Mouse (Mus musculus) hindbrain, embryonic 15.5 days (tissue): ENCODE results near the gene Sap30bp. TPM values are rescaled to one million over a fixed set of nuclear protein-coding genes. Genes with fewer than 3 reads are reported as not detected.
A peak's percentile ranks its signal among the peaks of the same experiment; 100 is the strongest.

Source experiments
- ATAC-seq: fragments of 200-750 bp; cut with Nextera tagmentation; 2 replicates; pipeline ENCODE4 v1.8.0; 2017; ENCODE audit warnings: low read depth, moderate number of reproducible peaks, moderate TSS enrichment; ENCODE audit not compliant: low FRiP score
- H3K27ac ChIP-seq: fragments of 300-500 bp; sonication (generic); replicated peaks from 2 replicates; pipeline ENCODE4 v1.5.1; 2015; ENCODE audit warnings: mild to moderate bottlenecking, inconsistent platforms
- H3K27me3 ChIP-seq: fragments of 300-500 bp; sonication (generic); 2 replicates; pipeline ENCODE4 v1.6.1; 2015; ENCODE audit warnings: control low read depth, inconsistent platforms
- H3K36me3 ChIP-seq: fragments of 300-500 bp; sonication (generic); 2 replicates; pipeline ENCODE4 v1.6.1; 2015; ENCODE audit warnings: control low read depth, inconsistent platforms
- H3K4me1 ChIP-seq: fragments of 300-500 bp; sonication (generic); replicated peaks from 2 replicates; pipeline ENCODE4 v1.6.1; 2015; ENCODE audit warnings: control low read depth, inconsistent platforms
- H3K4me2 ChIP-seq: fragments of 300-500 bp; sonication (generic); 2 replicates; pipeline ENCODE4 v1.6.1; 2015; ENCODE audit warnings: moderate library complexity, mild to moderate bottlenecking, inconsistent platforms
- H3K4me3 ChIP-seq: fragments of 300-500 bp; sonication (generic); 2 replicates; pipeline ENCODE4 v1.5.1; 2015; ENCODE audit warnings: mild to moderate bottlenecking, inconsistent platforms
- H3K9ac ChIP-seq: fragments of 300-500 bp; sonication (generic); 2 replicates; pipeline ENCODE4 v1.6.1; 2015; ENCODE audit warnings: inconsistent platforms
- H3K9me3 ChIP-seq: fragments of 300-500 bp; sonication (generic); 2 replicates; pipeline ENCODE4 v1.6.1; 2016; ENCODE audit warnings: control low read depth, inconsistent platforms
- WGBS: fragments of 180-500 bp; shearing (Covaris S2); methylation state at CpG from one replicate; pipeline ENCODE4 v1.1.7; 2015; 5-methylcytosine and 5-hydroxymethylcytosine counted together
- polyA plus RNA-seq: library from polyadenylated mRNA; unstranded; fragments of >200 nt; fragmentation: Nextera tagmentation; extraction: Ambion mirVana; gene quantifications from 2 replicates; pipeline ENCODE4 v1.2.1, GENCODE M21; 2015

Gene Sap30bp
- polyA plus RNA-seq, 1 experiment from 2014 or later, result 42.9 TPM

DNA sequence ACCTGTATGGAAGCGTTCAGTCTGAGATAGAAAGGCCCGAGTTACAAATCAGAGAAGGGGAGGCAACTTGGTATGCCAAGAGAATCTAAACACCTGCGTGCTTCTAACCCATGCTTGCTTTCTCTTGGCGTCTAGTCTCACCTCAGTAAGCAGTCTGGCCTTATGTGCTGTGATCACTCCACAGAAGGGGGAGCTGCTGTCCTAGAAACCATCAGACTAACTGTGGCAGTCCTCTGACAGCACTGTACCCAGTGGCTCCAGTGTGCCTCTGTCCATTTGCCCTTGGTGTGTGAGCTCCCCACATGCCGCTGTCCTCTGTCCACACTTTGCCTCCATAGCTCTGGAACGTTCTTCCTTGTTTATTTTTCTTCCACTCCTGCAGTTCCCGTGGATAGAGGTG is 8.9 kb downstream of the Sap30bp start:
- Histone ChIP-seq H3K4me3 (no peak overlapping the region), H3K27ac (no peak overlapping the region), H3K9ac (no peak overlapping the region), H3K4me2 (no peak overlapping the region), H3K9me3 (no peaks in the 10 kb centered on the region), H3K27me3 (no peaks in the 10 kb centered on the region), H3K4me1 (no peaks in the 10 kb centered on the region), H3K36me3 (peaks cover 43% of the 10 kb centered on the region)
- no peak for ATAC-seq
- WGBS, result 83% methylated on average over 7 of the region's 7 CpGs

DNA sequence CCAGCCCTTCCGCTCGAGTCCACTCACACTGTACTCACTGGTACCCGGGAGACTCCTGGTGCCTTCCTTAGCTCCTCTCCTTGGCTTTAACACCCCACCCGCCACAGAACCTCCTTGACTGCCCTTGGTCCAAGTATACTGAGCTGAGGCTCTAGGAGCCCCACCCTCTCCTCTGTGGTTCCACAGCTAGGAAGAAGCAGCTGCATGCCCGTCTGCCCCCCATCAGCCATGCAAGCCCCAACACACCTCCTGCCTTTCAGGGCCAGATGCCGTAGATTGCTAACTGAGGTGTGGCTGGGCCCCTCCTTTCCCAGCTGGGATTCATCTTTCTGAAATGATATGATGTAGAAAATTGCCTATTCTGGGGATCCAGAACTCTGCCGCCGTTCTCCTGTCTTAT is 12.2 kb downstream of the Sap30bp start:
- H3K9me3 ChIP-seq, result no peaks in the 10 kb centered on the region
- no peak overlapping the region for H3K4me2 ChIP-seq
- no peaks in the 10 kb centered on the region for H3K27me3 ChIP-seq
- peaks cover 30% of the 10 kb centered on the region for H3K36me3 ChIP-seq
- H3K27ac ChIP-seq, result no peak overlapping the region
- no peak overlapping the region for H3K4me3 ChIP-seq
- 87% methylated on average over 8 of the region's 8 CpGs for WGBS
- H3K9ac ChIP-seq, result no peak overlapping the region
- peaks cover 7% of the 10 kb centered on the region; the same call in 1 of the 2 replicates for H3K4me1 ChIP-seq
- no peak for ATAC-seq

DNA sequence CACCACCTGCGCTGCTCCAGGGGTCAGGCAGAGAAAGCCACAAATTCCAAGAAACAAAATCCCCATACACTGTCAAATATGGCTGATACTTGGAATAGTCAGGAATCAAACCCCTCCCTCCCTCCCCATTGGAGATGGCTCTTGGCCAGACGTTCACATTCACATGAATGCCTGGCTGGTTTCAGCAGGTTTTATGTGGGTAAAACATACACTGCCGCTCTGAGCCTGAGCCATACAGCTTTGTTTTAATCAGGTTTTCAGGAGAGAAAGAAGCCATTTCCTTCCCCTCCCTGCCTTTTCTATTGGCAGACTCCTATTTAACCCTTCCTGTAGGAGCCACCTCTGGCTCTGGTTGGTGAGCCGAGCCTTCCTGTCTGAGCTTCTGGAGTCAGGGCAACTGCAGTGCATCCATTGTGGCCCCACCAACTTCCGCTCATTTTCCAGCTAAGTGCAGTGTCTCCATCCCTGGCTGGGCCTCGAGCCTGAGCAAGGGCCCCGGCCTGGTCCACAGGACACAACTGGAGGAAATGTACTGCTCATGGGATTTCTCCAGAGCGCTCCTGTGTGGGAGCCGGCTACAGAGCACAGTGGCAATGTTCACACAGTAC is 13.2 kb downstream of the Sap30bp start:
- Histone ChIP-seq H3K27ac (peak overlapping the region; percentile 58), H3K9me3 (no peaks in the 10 kb centered on the region), H3K4me2 (no peak overlapping the region), H3K9ac (no peak overlapping the region), H3K4me3 (no peak overlapping the region), H3K27me3 (no peaks in the 10 kb centered on the region), H3K36me3 (peaks cover 25% of the 10 kb centered on the region), H3K4me1 (peaks cover 7% of the 10 kb centered on the region; the same call in 1 of the 2 replicates)
- ATAC-seq, result no peak
- WGBS, result 81% methylated on average over 9 of the region's 9 CpGs

DNA sequence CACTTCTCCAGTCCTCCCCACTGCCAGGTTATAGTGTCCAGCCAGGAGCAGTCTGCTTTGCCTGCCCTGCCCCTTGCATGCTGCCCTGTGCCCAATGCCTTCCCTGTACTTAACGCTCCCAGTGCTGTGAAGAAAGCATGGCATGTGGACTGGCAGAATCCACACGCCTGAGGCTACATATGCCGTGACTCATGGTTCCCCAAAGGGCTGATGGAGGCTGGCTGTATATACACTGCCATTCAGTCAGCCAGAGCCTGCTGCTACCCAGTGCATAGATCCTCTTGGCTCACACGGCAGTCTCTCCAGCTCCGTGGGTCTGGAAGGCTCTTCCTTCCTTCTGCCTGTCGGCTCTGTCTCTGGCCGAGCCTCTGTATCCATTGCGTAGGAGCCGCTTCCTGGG is 15.2 kb downstream of the Sap30bp start:
- Histone ChIP-seq H3K9ac (no peak overlapping the region), H3K27ac (no peak overlapping the region), H3K27me3 (no peaks in the 10 kb centered on the region), H3K36me3 (peaks cover 24% of the 10 kb centered on the region), H3K9me3 (no peaks in the 10 kb centered on the region), H3K4me1 (peaks cover 11% of the 10 kb centered on the region; the same call in 1 of the 2 replicates), H3K4me2 (no peak overlapping the region), H3K4me3 (no peak overlapping the region)
- no peak for ATAC-seq
- 83% methylated on average over 9 of the region's 9 CpGs for WGBS

DNA sequence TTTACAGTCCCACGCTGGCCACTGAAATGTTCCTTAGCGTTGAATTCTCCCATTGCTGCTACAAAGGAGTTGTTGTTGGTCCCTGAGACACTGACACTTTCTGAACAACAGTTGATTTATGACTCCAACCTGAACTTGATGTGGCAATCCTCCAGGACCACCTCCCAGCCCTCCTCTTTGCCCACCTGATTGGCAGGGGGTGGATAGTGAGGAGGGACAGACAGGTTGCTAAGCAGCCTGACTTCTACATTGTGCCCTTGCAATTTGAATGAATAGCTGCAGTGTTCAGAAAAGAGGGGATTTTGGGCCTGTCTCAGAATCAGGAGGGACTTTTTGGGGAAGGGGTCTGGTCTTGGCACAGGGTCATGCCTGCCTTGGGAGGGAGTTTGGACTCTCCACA is 17.6 kb downstream of the Sap30bp start:
- H3K4me3 ChIP-seq, result no peak overlapping the region
- H3K4me1 ChIP-seq, result peaks cover 24% of the 10 kb centered on the region
- H3K9me3 ChIP-seq, result no peaks in the 10 kb centered on the region
- H3K27me3 ChIP-seq, result no peaks in the 10 kb centered on the region
- H3K4me2 ChIP-seq, result no peak overlapping the region
- 50% methylated on average over 2 of the region's 2 CpGs for WGBS
- peaks cover 22% of the 10 kb centered on the region for H3K36me3 ChIP-seq
- peak overlapping the region; percentile 73 for H3K27ac ChIP-seq
- H3K9ac ChIP-seq, result no peak overlapping the region
- peak; percentile 75 for ATAC-seq

DNA sequence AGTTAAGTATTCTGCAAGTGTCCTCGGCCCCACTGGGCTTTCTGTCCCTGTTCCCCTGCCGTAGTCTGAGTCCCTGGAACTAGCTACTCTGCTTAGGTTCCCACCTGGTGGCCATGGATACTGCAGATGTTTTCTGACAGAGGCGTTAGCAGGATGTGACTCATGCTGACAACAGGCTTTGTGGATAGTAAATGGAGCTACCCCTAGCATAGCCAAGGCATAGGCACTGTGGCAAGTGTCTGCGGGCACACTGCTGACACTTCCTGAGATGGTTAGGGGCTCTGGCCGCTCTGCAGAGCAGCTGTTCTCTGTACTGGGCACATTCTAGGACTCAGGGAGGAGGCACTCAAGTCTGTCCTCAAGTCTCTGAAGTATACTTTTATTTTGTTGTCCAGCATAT is 21.6 kb downstream of the Sap30bp start:
- no peak overlapping the region for H3K4me3 ChIP-seq
- H3K27me3 ChIP-seq, result no peaks in the 10 kb centered on the region
- no peak overlapping the region for H3K9ac ChIP-seq
- H3K4me2 ChIP-seq, result no peak overlapping the region
- H3K36me3 ChIP-seq, result peaks cover 25% of the 10 kb centered on the region; the same call in 1 of the 2 replicates
- no peaks in the 10 kb centered on the region for H3K9me3 ChIP-seq
- no peak for ATAC-seq
- H3K4me1 ChIP-seq, result peaks cover 18% of the 10 kb centered on the region
- H3K27ac ChIP-seq, result peak overlapping the region; percentile 69; the same call in 1 of the 2 replicates
- WGBS, result 66% methylated on average over 5 of the region's 5 CpGs

DNA sequence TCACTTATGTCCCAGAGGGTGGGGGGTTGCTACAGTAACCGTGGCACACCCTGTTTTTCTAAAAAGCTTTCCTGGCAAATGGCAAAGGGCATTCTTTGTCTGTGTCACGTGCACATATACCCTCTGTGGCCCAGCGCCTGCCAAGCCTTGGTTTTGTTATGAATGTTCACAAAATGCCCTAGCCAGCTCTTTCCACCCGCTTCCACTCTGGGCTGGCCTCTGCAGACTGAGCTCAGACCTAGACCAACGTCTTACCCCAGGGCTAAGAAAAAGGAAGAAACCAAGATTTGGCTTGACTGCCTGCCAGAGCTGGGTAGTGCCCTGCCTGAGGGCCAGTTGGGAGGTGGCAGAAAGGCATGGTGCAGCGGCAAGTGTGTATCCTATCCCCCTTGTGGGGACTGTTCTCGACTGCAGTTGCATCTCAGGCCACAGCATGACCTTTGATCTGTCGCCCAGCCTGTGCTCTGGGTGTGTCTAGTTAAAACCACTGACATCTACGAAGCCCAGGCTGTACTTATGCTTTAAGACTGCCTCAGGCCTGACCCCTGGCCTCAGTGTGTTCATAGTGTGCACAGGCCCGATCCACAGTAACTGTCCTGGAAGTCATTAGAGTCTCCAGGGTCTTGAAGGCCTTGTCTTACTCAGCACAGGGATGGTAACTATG is 22.2 kb downstream of the Sap30bp start:
- WGBS, result 47% methylated on average over 10 of the region's 10 CpGs
- Histone ChIP-seq H3K9me3 (no peaks in the 10 kb centered on the region), H3K9ac (no peak overlapping the region), H3K27ac (peak overlapping the region; percentile 69), H3K27me3 (no peaks in the 10 kb centered on the region), H3K4me2 (no peak overlapping the region), H3K4me3 (no peak overlapping the region), H3K36me3 (peaks cover 25% of the 10 kb centered on the region; the same call in 1 of the 2 replicates), H3K4me1 (peaks cover 18% of the 10 kb centered on the region)
- peak; percentile 46; the same call in 1 of the 2 replicates for ATAC-seq

DNA sequence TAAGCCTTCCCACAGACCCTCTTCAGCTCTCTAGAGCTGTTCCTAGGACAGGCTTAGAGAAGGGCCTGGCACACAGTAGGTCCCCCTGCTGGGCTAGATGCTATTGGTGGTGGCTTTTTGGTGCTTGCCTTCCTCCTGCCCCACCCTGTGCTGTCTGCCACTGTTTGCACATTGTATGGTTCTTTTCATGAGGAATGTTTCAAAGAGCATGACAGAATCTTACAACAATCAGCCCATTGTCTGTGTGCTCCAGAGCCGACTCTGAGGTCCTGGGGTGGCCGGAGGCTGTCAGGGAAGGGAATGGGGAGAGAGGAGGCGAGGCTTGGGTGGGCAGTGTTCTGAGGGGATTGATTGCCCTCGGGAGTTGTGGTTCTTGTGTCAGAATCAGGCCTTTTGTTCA is 23.4 kb downstream of the Sap30bp start:
- H3K27me3 ChIP-seq, result no peaks in the 10 kb centered on the region
- H3K4me2 ChIP-seq, result no peak overlapping the region
- peak; percentile 57; the same call in 1 of the 2 replicates for ATAC-seq
- peaks cover 17% of the 10 kb centered on the region for H3K4me1 ChIP-seq
- no peak overlapping the region for H3K9ac ChIP-seq
- H3K27ac ChIP-seq, result peak overlapping the region; percentile 50
- peaks cover 34% of the 10 kb centered on the region for H3K36me3 ChIP-seq
- no peak overlapping the region for H3K4me3 ChIP-seq
- H3K9me3 ChIP-seq, result no peaks in the 10 kb centered on the region
- 14% methylated on average over 4 of the region's 4 CpGs for WGBS

DNA sequence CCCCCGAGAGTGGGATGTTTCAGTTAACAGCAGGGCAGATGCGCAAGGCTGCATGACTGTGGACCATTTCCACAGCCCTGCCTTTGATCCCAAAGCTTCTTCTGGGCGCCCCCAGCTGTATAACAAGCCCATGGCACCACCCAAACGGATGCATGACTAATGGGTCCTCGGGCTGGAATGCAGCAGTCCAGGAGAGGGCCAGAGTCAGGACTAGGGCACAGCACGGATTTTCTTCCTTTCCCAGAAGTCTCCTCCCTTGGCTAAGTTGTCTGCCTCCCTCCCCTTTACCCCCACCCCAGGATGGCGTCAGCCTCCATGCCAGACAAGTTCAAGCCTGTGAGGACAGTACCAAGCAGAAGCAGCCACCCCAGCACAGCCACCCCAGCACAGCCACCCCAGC is 24.9 kb downstream of the Sap30bp start:
- WGBS, result 52% methylated on average over 7 of the region's 7 CpGs
- H3K4me3 ChIP-seq, result no peak overlapping the region
- no peak overlapping the region for H3K27ac ChIP-seq
- H3K4me1 ChIP-seq, result peaks cover 15% of the 10 kb centered on the region
- peaks cover 35% of the 10 kb centered on the region for H3K36me3 ChIP-seq
- ATAC-seq, result no peak
- H3K27me3 ChIP-seq, result no peaks in the 10 kb centered on the region
- H3K9me3 ChIP-seq, result no peaks in the 10 kb centered on the region
- H3K9ac ChIP-seq, result no peak overlapping the region
- H3K4me2 ChIP-seq, result no peak overlapping the region

DNA sequence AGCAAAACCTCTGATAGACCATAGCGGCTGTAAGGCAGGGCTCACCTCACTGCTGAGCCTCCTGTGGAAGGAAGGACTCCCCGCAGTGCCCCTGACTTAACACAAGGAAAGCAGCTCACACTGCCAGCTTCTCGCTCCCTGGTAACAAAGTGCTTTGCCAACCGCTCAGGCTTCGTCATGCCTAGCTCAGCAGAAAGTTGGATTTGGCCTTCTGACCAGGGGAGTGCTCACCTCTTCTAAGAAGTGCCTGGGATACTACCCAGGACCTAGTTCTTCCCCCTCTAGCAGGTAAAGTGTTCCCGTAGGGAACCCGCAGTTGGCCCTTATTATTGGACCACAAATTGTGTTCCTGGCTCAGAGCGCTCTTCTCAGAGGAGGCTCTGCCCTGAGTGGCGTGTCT is 25.9 kb downstream of the Sap30bp start:
- no peak overlapping the region for H3K27ac ChIP-seq

DNA sequence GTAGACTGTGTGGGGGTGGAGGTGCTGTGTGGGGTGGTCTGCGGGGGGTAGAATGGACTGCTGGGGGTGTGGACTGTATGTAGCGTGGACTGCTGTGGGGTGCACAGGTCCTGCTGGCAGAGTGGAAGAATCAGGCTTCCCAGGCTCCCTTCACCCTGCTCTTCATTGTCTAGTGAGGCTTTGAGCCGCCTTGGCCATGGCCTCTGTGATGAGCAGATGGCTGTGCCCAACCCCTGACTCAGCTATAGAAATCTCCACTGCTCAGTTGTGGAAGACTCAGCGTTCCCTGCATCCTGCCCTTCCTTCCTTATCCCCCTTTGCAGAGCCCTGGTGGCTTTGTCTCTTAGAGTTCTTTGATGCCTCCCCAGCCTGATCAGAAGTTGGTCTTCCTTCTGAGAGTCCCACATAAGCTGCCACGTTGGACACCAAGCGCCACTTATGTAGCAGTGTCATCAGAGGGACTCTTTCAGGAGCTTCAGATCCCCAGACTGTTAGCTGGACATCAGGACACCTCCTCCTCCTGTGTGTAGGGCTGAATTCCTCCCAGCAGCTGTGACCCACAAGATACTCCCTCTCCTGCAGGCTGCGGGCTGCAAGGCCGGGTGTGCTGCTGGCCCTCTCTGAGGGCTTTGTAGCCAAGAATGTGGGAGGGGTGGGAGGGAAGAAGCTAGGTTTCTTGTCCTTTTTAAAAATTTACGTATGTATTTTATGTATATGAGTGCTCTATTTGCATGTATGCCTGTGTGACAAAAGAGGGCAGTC is 29.8 kb downstream of the Sap30bp start:
- no peak for ATAC-seq
- 84% methylated on average over 9 of the region's 9 CpGs for WGBS
- Histone ChIP-seq H3K9me3 (no peaks in the 10 kb centered on the region), H3K36me3 (peaks cover 63% of the 10 kb centered on the region), H3K4me2 (no peak overlapping the region), H3K4me1 (no peaks in the 10 kb centered on the region), H3K27ac (no peak overlapping the region), H3K4me3 (no peak overlapping the region), H3K9ac (no peak overlapping the region), H3K27me3 (no peaks in the 10 kb centered on the region)

More for the DNA sequence above, 25.9 kb downstream of the Sap30bp start:
- Histone ChIP-seq H3K4me1 (peaks cover 15% of the 10 kb centered on the region), H3K4me3 (no peak overlapping the region), H3K9ac (no peak overlapping the region), H3K9me3 (no peaks in the 10 kb centered on the region), H3K4me2 (no peak overlapping the region), H3K27me3 (no peaks in the 10 kb centered on the region), H3K36me3 (peaks cover 39% of the 10 kb centered on the region)
- ATAC-seq, result no peak
- 82% methylated on average over 9 of the region's 9 CpGs for WGBS

GRCm38 (mm10) chr11:115964977-115965604 is 32.0 kb downstream of the Sap30bp start:
- no peaks in the 10 kb centered on the region for H3K4me1 ChIP-seq
- H3K27me3 ChIP-seq, result no peaks in the 10 kb centered on the region
- no peaks in the 10 kb centered on the region for H3K9me3 ChIP-seq
- H3K4me2 ChIP-seq, result no peak overlapping the region
- 84% methylated on average over 10 of the region's 10 CpGs for WGBS
- no peak overlapping the region for H3K9ac ChIP-seq
- no peak for ATAC-seq
- peaks cover 56% of the 10 kb centered on the region for H3K36me3 ChIP-seq
- H3K4me3 ChIP-seq, result no peak overlapping the region
- H3K27ac ChIP-seq, result no peak overlapping the region
